Mouse (Mus musculus): ENCODE measurements around the gene Ppfia1. TPM values are rescaled to one million over a fixed set of nuclear protein-coding genes. Genes with fewer than 3 reads are reported as not detected.

Ppfia1 gene
- total RNA-seq (2021) = 10 to 100 TPM; 33.0 to 34.6 TPM
- long read RNA-seq, experiment 1, full-length matches to known transcripts = 8 of 29 reads
- long read RNA-seq, experiment 1, partial matches to known transcripts = 5 of 29 reads
- long read RNA-seq, experiment 1, other reads (novel, unspliced or antisense) = 16 of 29 reads
- long read RNA-seq, experiment 2, full-length matches to known transcripts = 4 of 21 reads
- long read RNA-seq, experiment 2, partial matches to known transcripts = 3 of 21 reads
- long read RNA-seq, experiment 2, other reads (novel, unspliced or antisense) = 14 of 21 reads

GRCm38 (mm10) chr7:144553237-144554122, at the start of gene Ppfia1:
Gene Ppfia1, minus strand, starts transcription at chr7:144553729.
- peak; percentile 98 for DNase-seq (ENCODE audit: low spot score in 2 of 2)
- intact Hi-C loops (cut with DNase I) = no loop called here

- intact Hi-C loops (cut with DNase I) = no loop called here
- DNase-seq (ENCODE audit: low spot score in 2 of 2) = no peak
Measured at GRCm38 (mm10) chr7:144600333-144600900, 46.9 kb upstream of the Ppfia1 start.

GRCm38 (mm10) chr7:144589508-144589907, 36.0 kb upstream of the Ppfia1 start:
- DNase-seq (ENCODE audit: low spot score in 2 of 2) = peak in 1 of 2 experiments; percentile 30
- intact Hi-C loops (cut with DNase I) = loop anchor here (5.0 kb wide), 1 partner anchor 308 kb away; the partner anchor contains the start of gene Fgf15

GRCm38 (mm10) chr7:144587291-144587690, 33.8 kb upstream of the Ppfia1 start:
- DNase-seq (ENCODE audit: low spot score in 2 of 2) = peak; percentile 64 to 71
- intact Hi-C loops (cut with DNase I) = loop anchor here (5.0 kb wide), 1 partner anchor 310 kb away; the partner anchor contains the start of gene Fgf15

- intact Hi-C loops (cut with DNase I) = loop anchor here (1.0 to 5.0 kb wide), 2 partner anchors 191 to 312 kb away; partner anchors contain the start of gene Fgf15
- DNase-seq (ENCODE audit: low spot score in 2 of 2) = peak; percentile 69 to 78
Measured at GRCm38 (mm10) chr7:144585648-144586047, 32.1 kb upstream of the Ppfia1 start.

- intact Hi-C loops (cut with DNase I) = no loop called here
- DNase-seq (ENCODE audit: low spot score in 2 of 2) = peak; percentile 47
Measured at GRCm38 (mm10) chr7:144583619-144584018, 30.1 kb upstream of the Ppfia1 start.

GRCm38 (mm10) chr7:144582284-144582980, 28.9 kb upstream of the Ppfia1 start, which contains the start of gene Fadd:
Gene Fadd, minus strand, starts transcription at chr7:144582463.
- intact Hi-C loops (cut with DNase I) = no loop called here
- DNase-seq (ENCODE audit: low spot score in 2 of 2) = peak; percentile 94 to 97

GRCm38 (mm10) chr7:144581559-144582283, 28.2 kb upstream of the Ppfia1 start:
- intact Hi-C loops (cut with DNase I) = no loop called here

GRCm38 (mm10) chr7:144577876-144578275, 24.3 kb upstream of the Ppfia1 start:
- intact Hi-C loops (cut with DNase I) = no loop called here

More at GRCm38 (mm10) chr7:144581559-144582283, 28.2 kb upstream of the Ppfia1 start:
- peak; percentile 55 to 78 for DNase-seq (ENCODE audit: low spot score in 2 of 2)

GRCm38 (mm10) chr7:144572234-144572633, 18.7 kb upstream of the Ppfia1 start:
- intact Hi-C loops (cut with DNase I) = no loop called here

More at GRCm38 (mm10) chr7:144577876-144578275, 24.3 kb upstream of the Ppfia1 start:
- peak; percentile 27 to 61 for DNase-seq (ENCODE audit: low spot score in 2 of 2)

GRCm38 (mm10) chr7:144571598-144571997, 18.1 kb upstream of the Ppfia1 start:
- no peak for DNase-seq (ENCODE audit: low spot score in 2 of 2)
- intact Hi-C loops (cut with DNase I) = no loop called here

More at GRCm38 (mm10) chr7:144572234-144572633, 18.7 kb upstream of the Ppfia1 start:
- DNase-seq (ENCODE audit: low spot score in 2 of 2) = no peak

- DNase-seq (ENCODE audit: low spot score in 2 of 2) = peak in 1 of 2 experiments; percentile 33
- intact Hi-C loops (cut with DNase I) = no loop called here
Measured at GRCm38 (mm10) chr7:144569428-144569827, 15.9 kb upstream of the Ppfia1 start.

GRCm38 (mm10) chr7:144568091-144568490, 14.6 kb upstream of the Ppfia1 start:
- intact Hi-C loops (cut with DNase I) = no loop called here
- DNase-seq (ENCODE audit: low spot score in 2 of 2) = no peak

- DNase-seq (ENCODE audit: low spot score in 2 of 2) = no peak
- intact Hi-C loops (cut with DNase I) = no loop called here
Measured at GRCm38 (mm10) chr7:144566921-144567682, 13.6 kb upstream of the Ppfia1 start.

GRCm38 (mm10) chr7:144563456-144564155, 10.1 kb upstream of the Ppfia1 start:
- DNase-seq (ENCODE audit: low spot score in 2 of 2) = no peak
- intact Hi-C loops (cut with DNase I) = no loop called here

GRCm38 (mm10) chr7:144562016-144562415, 8.5 kb upstream of the Ppfia1 start:
- DNase-seq (ENCODE audit: low spot score in 2 of 2) = no peak
- intact Hi-C loops (cut with DNase I) = no loop called here

- intact Hi-C loops (cut with DNase I) = no loop called here
- no peak for DNase-seq (ENCODE audit: low spot score in 2 of 2)
Measured at GRCm38 (mm10) chr7:144560594-144560993, 7.1 kb upstream of the Ppfia1 start.

All from left cerebral cortex, postnatal 14 days (tissue).